Mouse (Mus musculus): ENCODE data around the gene Prnp. TPM values are rescaled to one million over a fixed set of nuclear protein-coding genes. Genes with fewer than 3 reads are reported as not detected.
A peak's percentile ranks its signal among the peaks of the same experiment; 100 is the strongest.

Prnp gene
- polyA plus RNA-seq, 1 experiment from 2014 or later: 50.3 TPM

- Histone ChIP-seq H3K36me3 (ENCODE audit: control insufficient read depth, insufficient read depth, low read length) (peaks cover 13% of the 10 kb centered on the region; the same call in 1 of the 2 replicates), H3K9ac (ENCODE audit: low read depth, low read length) (peak overlapping the region; percentile 15; the same call in 1 of the 2 replicates), H3K4me3 (ENCODE audit: low read depth, low read length) (no peak overlapping the region; the same call in 1 of the 2 replicates), H3K27me3 (replicated peaks; ENCODE audit: control insufficient read depth, insufficient read depth, low read length) (no peaks in the 10 kb centered on the region), H3K4me2 (ENCODE audit: low read depth, low read length) (peak overlapping the region; percentile 70), H3K9me3 (ENCODE audit: control insufficient read depth, low read length) (no peaks in the 10 kb centered on the region), H3K4me1 (ENCODE audit: control insufficient read depth, insufficient read depth, low read length) (peaks cover 15% of the 10 kb centered on the region; the same call in 1 of the 2 replicates), H3K27ac (replicated peaks; ENCODE audit: low read depth, low read length) (no peak overlapping the region)
- WGBS: 30% methylated on average over 4 of the region's 4 CpGs
- no peak for ATAC-seq (ENCODE audit: low read depth)
- no peak for DNase-seq (ENCODE audit: low spot score)
Observed at GRCm38 (mm10) chr2:131911341-131911740, 1.6 kb downstream of the Prnp start.

- WGBS: 76% methylated on average over 8 of the region's 8 CpGs
- Histone ChIP-seq H3K27ac (replicated peaks; ENCODE audit: low read depth, low read length) (no peak overlapping the region), H3K9me3 (ENCODE audit: control insufficient read depth, low read length) (no peaks in the 10 kb centered on the region), H3K4me3 (ENCODE audit: low read depth, low read length) (no peak overlapping the region), H3K4me1 (ENCODE audit: control insufficient read depth, insufficient read depth, low read length) (peaks cover 15% of the 10 kb centered on the region; the same call in 1 of the 2 replicates), H3K9ac (ENCODE audit: low read depth, low read length) (no peak overlapping the region), H3K4me2 (ENCODE audit: low read depth, low read length) (no peak overlapping the region), H3K27me3 (replicated peaks; ENCODE audit: control insufficient read depth, insufficient read depth, low read length) (no peaks in the 10 kb centered on the region), H3K36me3 (ENCODE audit: control insufficient read depth, insufficient read depth, low read length) (peaks cover 13% of the 10 kb centered on the region; the same call in 1 of the 2 replicates)
- ATAC-seq (ENCODE audit: low read depth): no peak
- DNase-seq (ENCODE audit: low spot score): no peak
Observed at GRCm38 (mm10) chr2:131912526-131913258, 3.0 kb downstream of the Prnp start.

GRCm38 (mm10) chr2:131932275-131932902, 22.7 kb downstream of the Prnp start:
- ATAC-seq (ENCODE audit: low read depth) (peak; percentile 70), DNase-seq (ENCODE audit: low spot score) (no peak)
- H3K9ac ChIP-seq (ENCODE audit: low read depth, low read length): no peak overlapping the region
- H3K4me3 ChIP-seq (ENCODE audit: low read depth, low read length): no peak overlapping the region
- peaks cover 11% of the 10 kb centered on the region; the same call in 1 of the 2 replicates for H3K36me3 ChIP-seq (ENCODE audit: control insufficient read depth, insufficient read depth, low read length)
- no peaks in the 10 kb centered on the region for H3K4me1 ChIP-seq (ENCODE audit: control insufficient read depth, insufficient read depth, low read length)
- no peaks in the 10 kb centered on the region for H3K9me3 ChIP-seq (ENCODE audit: control insufficient read depth, low read length)
- H3K27me3 ChIP-seq (replicated peaks; ENCODE audit: control insufficient read depth, insufficient read depth, low read length): no peaks in the 10 kb centered on the region
- no peak overlapping the region for H3K27ac ChIP-seq (replicated peaks; ENCODE audit: low read depth, low read length)
- WGBS: 67% methylated on average over 7 of the region's 7 CpGs
- H3K4me2 ChIP-seq (ENCODE audit: low read depth, low read length): no peak overlapping the region

GRCm38 (mm10) chr2:131933013-131933412, 23.3 kb downstream of the Prnp start:
- WGBS: 31% methylated on average over 6 of the region's 6 CpGs
- H3K27ac ChIP-seq (replicated peaks; ENCODE audit: low read depth, low read length): no peak overlapping the region

GRCm38 (mm10) chr2:131933598-131933997, 23.9 kb downstream of the Prnp start:
- H3K27me3 ChIP-seq (replicated peaks; ENCODE audit: control insufficient read depth, insufficient read depth, low read length): no peaks in the 10 kb centered on the region
- H3K4me1 ChIP-seq (ENCODE audit: control insufficient read depth, insufficient read depth, low read length): no peaks in the 10 kb centered on the region
- ATAC-seq (ENCODE audit: low read depth) (no peak), DNase-seq (ENCODE audit: low spot score) (no peak)
- H3K9me3 ChIP-seq (ENCODE audit: control insufficient read depth, low read length): no peaks in the 10 kb centered on the region
- H3K9ac ChIP-seq (ENCODE audit: low read depth, low read length): no peak overlapping the region
- no peak overlapping the region for H3K4me2 ChIP-seq (ENCODE audit: low read depth, low read length)
- 58% methylated on average over 3 of the region's 3 CpGs for WGBS
- peaks cover 13% of the 10 kb centered on the region; the same call in 1 of the 2 replicates for H3K36me3 ChIP-seq (ENCODE audit: control insufficient read depth, insufficient read depth, low read length)
- H3K4me3 ChIP-seq (ENCODE audit: low read depth, low read length): no peak overlapping the region
- H3K27ac ChIP-seq (replicated peaks; ENCODE audit: low read depth, low read length): no peak overlapping the region

More at GRCm38 (mm10) chr2:131933013-131933412, 23.3 kb downstream of the Prnp start:
- no peak overlapping the region for H3K4me2 ChIP-seq (ENCODE audit: low read depth, low read length)
- DNase-seq (ENCODE audit: low spot score) (no peak), ATAC-seq (ENCODE audit: low read depth) (no peak; the same call in 1 of the 2 replicates)
- H3K4me1 ChIP-seq (ENCODE audit: control insufficient read depth, insufficient read depth, low read length): no peaks in the 10 kb centered on the region
- H3K27me3 ChIP-seq (replicated peaks; ENCODE audit: control insufficient read depth, insufficient read depth, low read length): no peaks in the 10 kb centered on the region
- H3K36me3 ChIP-seq (ENCODE audit: control insufficient read depth, insufficient read depth, low read length): peaks cover 13% of the 10 kb centered on the region; the same call in 1 of the 2 replicates
- no peaks in the 10 kb centered on the region for H3K9me3 ChIP-seq (ENCODE audit: control insufficient read depth, low read length)
- H3K9ac ChIP-seq (ENCODE audit: low read depth, low read length): no peak overlapping the region
- H3K4me3 ChIP-seq (ENCODE audit: low read depth, low read length): no peak overlapping the region

GRCm38 (mm10) chr2:131934243-131934642, 24.5 kb downstream of the Prnp start:
- H3K4me3 ChIP-seq (ENCODE audit: low read depth, low read length): no peak overlapping the region
- no peak for DNase-seq (ENCODE audit: low spot score)
- no peaks in the 10 kb centered on the region for H3K4me1 ChIP-seq (ENCODE audit: control insufficient read depth, insufficient read depth, low read length)
- H3K9me3 ChIP-seq (ENCODE audit: control insufficient read depth, low read length): no peaks in the 10 kb centered on the region
- H3K27me3 ChIP-seq (replicated peaks; ENCODE audit: control insufficient read depth, insufficient read depth, low read length): no peaks in the 10 kb centered on the region
- no peak overlapping the region for H3K27ac ChIP-seq (replicated peaks; ENCODE audit: low read depth, low read length)
- no peak overlapping the region for H3K4me2 ChIP-seq (ENCODE audit: low read depth, low read length)
- 86% methylated on average over 2 of the region's 2 CpGs for WGBS
- no peak for ATAC-seq (ENCODE audit: low read depth)
- H3K36me3 ChIP-seq (ENCODE audit: control insufficient read depth, insufficient read depth, low read length): peaks cover 13% of the 10 kb centered on the region; the same call in 1 of the 2 replicates
- H3K9ac ChIP-seq (ENCODE audit: low read depth, low read length): no peak overlapping the region

- H3K4me1 ChIP-seq (ENCODE audit: control insufficient read depth, insufficient read depth, low read length): no peaks in the 10 kb centered on the region
- 79% methylated on average over 10 of the region's 10 CpGs for WGBS
- ATAC-seq (ENCODE audit: low read depth) (no peak), DNase-seq (ENCODE audit: low spot score) (peak; percentile 11)
- no peak overlapping the region for H3K27ac ChIP-seq (replicated peaks; ENCODE audit: low read depth, low read length)
- H3K4me3 ChIP-seq (ENCODE audit: low read depth, low read length): no peak overlapping the region
- H3K9ac ChIP-seq (ENCODE audit: low read depth, low read length): no peak overlapping the region
- no peak overlapping the region for H3K4me2 ChIP-seq (ENCODE audit: low read depth, low read length)
- no peaks in the 10 kb centered on the region for H3K27me3 ChIP-seq (replicated peaks; ENCODE audit: control insufficient read depth, insufficient read depth, low read length)
- no peaks in the 10 kb centered on the region for H3K9me3 ChIP-seq (ENCODE audit: control insufficient read depth, low read length)
- peaks cover 13% of the 10 kb centered on the region; the same call in 1 of the 2 replicates for H3K36me3 ChIP-seq (ENCODE audit: control insufficient read depth, insufficient read depth, low read length)
Observed at GRCm38 (mm10) chr2:131935390-131936105, 25.8 kb downstream of the Prnp start.

- Histone ChIP-seq H3K4me3 (ENCODE audit: low read depth, low read length) (no peak overlapping the region), H3K27me3 (replicated peaks; ENCODE audit: control insufficient read depth, insufficient read depth, low read length) (no peaks in the 10 kb centered on the region), H3K27ac (replicated peaks; ENCODE audit: low read depth, low read length) (no peak overlapping the region), H3K36me3 (ENCODE audit: control insufficient read depth, insufficient read depth, low read length) (peaks cover 13% of the 10 kb centered on the region; the same call in 1 of the 2 replicates), H3K4me2 (ENCODE audit: low read depth, low read length) (no peak overlapping the region), H3K9me3 (ENCODE audit: control insufficient read depth, low read length) (no peaks in the 10 kb centered on the region), H3K9ac (ENCODE audit: low read depth, low read length) (no peak overlapping the region), H3K4me1 (ENCODE audit: control insufficient read depth, insufficient read depth, low read length) (no peaks in the 10 kb centered on the region)
- DNase-seq (ENCODE audit: low spot score): no peak
- 99% methylated on average over 10 of the region's 10 CpGs for WGBS
- ATAC-seq (ENCODE audit: low read depth): no peak
Observed at GRCm38 (mm10) chr2:131936410-131936809, 26.7 kb downstream of the Prnp start.
